Mouse (Mus musculus) liver, adult 2 months (tissue): Measurements from ENCODE around the gene Folr1. TPM values are rescaled to one million over a fixed set of nuclear protein-coding genes. Genes with fewer than 3 reads are reported as not detected.

Experiments used
- DNase-seq: peaks from one replicate; pipeline ENCODE4 v3.0.0-alpha.2; 2011; ENCODE audit warnings: low read depth, low spot score; ENCODE audit errors: extremely low read depth
- H3K27ac ChIP-seq: fragments of 200-500 bp; replicated peaks from 2 replicates; pipeline ENCODE4 v1.5.1; 2012; ENCODE audit warnings: low read depth, mild to moderate bottlenecking, control low read depth, inconsistent platforms, low read length; ENCODE audit not compliant: insufficient read depth
- H3K27me3 ChIP-seq: fragments of 200-500 bp; 2 replicates; pipeline ENCODE4 v1.6.1; 2012; ENCODE audit warnings: mild to moderate bottlenecking, moderate library complexity, low read length, inconsistent platforms; ENCODE audit not compliant: control insufficient read depth, insufficient read depth
- H3K36me3 ChIP-seq: fragments of 200-500 bp; 2 replicates; pipeline ENCODE4 v1.6.1; 2012; ENCODE audit warnings: low read length, inconsistent platforms; ENCODE audit not compliant: control insufficient read depth, insufficient read depth
- H3K4me1 ChIP-seq: fragments of 200-500 bp; 2 replicates; pipeline ENCODE4 v1.6.1; 2011; ENCODE audit warnings: low read length; ENCODE audit not compliant: control insufficient read depth, insufficient read depth
- H3K4me3 ChIP-seq: fragments of 200-500 bp; 2 replicates; pipeline ENCODE4 v1.5.1; 2011; ENCODE audit warnings: low read depth, mild to moderate bottlenecking, control low read depth, low read length, moderate library complexity; ENCODE audit not compliant: insufficient read depth
- H3K79me2 ChIP-seq: fragments of 200-500 bp; 2 replicates; pipeline ENCODE4 v1.6.1; 2012; ENCODE audit warnings: inconsistent platforms, mild to moderate bottlenecking, low read length, moderate library complexity; ENCODE audit not compliant: control insufficient read depth, insufficient read depth
- H3K9ac ChIP-seq: fragments of 200-500 bp; 2 replicates; pipeline ENCODE4 v1.6.1; 2012; ENCODE audit warnings: low read depth, mild to moderate bottlenecking, control low read depth, inconsistent platforms, low read length
- CTCF ChIP-seq: fragments of 200-500 bp; IDR thresholded peaks from 2 replicates; pipeline ENCODE4 v1.5.1; 2011; ENCODE audit warnings: low read depth, low read length, control low read depth
- POLR2A ChIP-seq: fragments of 200-500 bp; IDR thresholded peaks from 2 replicates; pipeline ENCODE4 v1.6.1; 2011; ENCODE audit warnings: low read length, control low read depth; ENCODE audit not compliant: insufficient read depth; ENCODE audit errors: extremely low read depth
- WGBS: fragments of 180-500 bp; shearing (Covaris S2); methylation state at CpG from one replicate; pipeline ENCODE4 v1.1.7; 2018; 5-methylcytosine and 5-hydroxymethylcytosine counted together
- polyA plus RNA-seq: library from polyadenylated mRNA; depleted of rRNA; stranded (reverse); fragments of >200 nt; gene quantifications from 2 replicates; pipeline ENCODE4 v1.2.3, GENCODE M21; 2012; rRNA removed
- total RNA-seq: library from RNA; depleted of rRNA; stranded (reverse); fragments of >200 nt; gene quantifications from 2 replicates; pipeline ENCODE4 v1.2.3, GENCODE M21; 2014; rRNA removed

Gene Folr1
- total RNA-seq = 0.20 TPM in 1 of 2 replicates, not detected in the other
- polyA plus RNA-seq = 0.23 TPM in 1 of 2 replicates, not detected in the other

GRCm38 (mm10) chr7:101870629-101871028 is at the start of gene Folr1:
Gene Folr1 (minus strand): TSS chr7:101870788.
- TF ChIP-seq CTCF = no peak
- no peak for TF ChIP-seq POLR2A

GRCm38 (mm10) chr7:101918071-101918470 is 47.5 kb upstream of the Folr1 start:
- Histone ChIP-seq H3K27ac (no peak overlapping the region), H3K4me1 (peaks cover 8% of the 10 kb centered on the region), H3K4me3 (no peak overlapping the region), H3K36me3 (peaks cover 5% of the 10 kb centered on the region; the same call in 1 of the 2 replicates), H3K79me2 (no peaks in the 10 kb centered on the region), H3K27me3 (no peaks in the 10 kb centered on the region), H3K9ac (no peak overlapping the region)
- WGBS = 17% methylated on average over 1 of the region's 1 CpGs
- no peak for TF ChIP-seq POLR2A
- TF ChIP-seq CTCF = peak; percentile 81
- peak; percentile 55 for DNase-seq

More at GRCm38 (mm10) chr7:101870629-101871028, at the start of gene Folr1:
- Histone ChIP-seq H3K4me1 (no peaks in the 10 kb centered on the region), H3K4me3 (peak within 1 kb of the TSS; percentile 3), H3K9ac (peak within 1 kb of the TSS; percentile 29), H3K27me3 (no peaks in the 10 kb centered on the region), H3K79me2 (no peaks in the 10 kb centered on the region), H3K36me3 (no peaks in the 10 kb centered on the region), H3K27ac (peak within 1 kb of the TSS; percentile 54)
- DNase-seq = no peak
- 61% methylated on average over 2 of the region's 2 CpGs for WGBS

DNA sequence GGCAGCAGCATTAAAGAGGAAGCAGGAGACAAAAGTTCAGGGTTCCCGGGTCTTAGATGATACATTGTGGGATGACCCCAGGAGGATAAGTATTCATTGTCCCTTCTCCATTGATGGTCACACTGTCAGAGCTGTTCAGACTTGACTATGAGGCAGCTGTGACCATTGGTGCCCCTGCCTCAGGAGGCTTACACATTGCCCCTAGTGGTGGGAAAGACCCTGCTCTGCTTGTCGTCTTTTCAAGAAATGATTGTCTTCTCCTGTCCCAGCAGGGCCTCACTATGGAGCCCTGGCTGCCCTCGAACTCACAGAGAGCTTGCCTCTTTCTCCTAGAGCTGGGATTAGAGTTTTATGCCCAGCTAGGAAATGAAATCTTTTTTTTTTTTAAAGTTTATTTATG is 41.4 kb upstream of the Folr1 start:
- Histone ChIP-seq H3K27me3 (no peaks in the 10 kb centered on the region), H3K4me1 (peaks cover 36% of the 10 kb centered on the region), H3K9ac (no peak overlapping the region), H3K4me3 (no peak overlapping the region), H3K27ac (no peak overlapping the region), H3K36me3 (peaks cover 23% of the 10 kb centered on the region), H3K79me2 (peaks cover 3% of the 10 kb centered on the region; the same call in 1 of the 2 replicates)
- TF ChIP-seq CTCF (no peak), POLR2A (no peak)
- 84% methylated on average over 3 of the region's 3 CpGs for WGBS
- DNase-seq = no peak

- Histone ChIP-seq H3K27me3 (no peaks in the 10 kb centered on the region), H3K9ac (no peak overlapping the region), H3K79me2 (peaks cover 12% of the 10 kb centered on the region; the same call in 1 of the 2 replicates), H3K27ac (peak overlapping the region; percentile 62), H3K36me3 (peaks cover 23% of the 10 kb centered on the region), H3K4me3 (no peak overlapping the region), H3K4me1 (peaks cover 34% of the 10 kb centered on the region)
- 29% methylated on average over 4 of the region's 4 CpGs for WGBS
- TF ChIP-seq POLR2A = no peak
- DNase-seq = peak; percentile 99
Measured at GRCm38 (mm10) chr7:101910138-101910537, 39.5 kb upstream of the Folr1 start.

DNA sequence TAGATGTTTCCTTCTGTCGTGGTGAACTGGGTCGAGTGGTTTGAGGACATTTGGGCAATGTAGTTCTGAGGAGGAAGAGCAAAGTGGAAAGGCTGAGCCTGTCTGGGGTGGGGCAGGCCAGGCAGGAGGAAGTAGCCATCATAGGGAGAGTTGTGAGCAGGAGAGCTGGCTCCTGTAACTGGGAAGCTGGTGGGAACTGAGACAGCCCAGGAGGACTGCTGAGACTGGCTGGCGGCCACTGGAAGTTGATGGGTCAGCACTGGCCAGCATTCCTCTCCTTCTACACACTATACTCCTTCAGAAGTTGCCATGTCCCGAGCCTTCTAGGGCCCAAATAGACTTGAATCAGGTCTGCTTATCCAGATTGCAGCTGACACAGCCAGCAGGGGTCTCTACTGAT is 37.8 kb upstream of the Folr1 start:
- DNase-seq = peak; percentile 41
- Histone ChIP-seq H3K27me3 (no peaks in the 10 kb centered on the region), H3K4me3 (no peak overlapping the region), H3K79me2 (peaks cover 12% of the 10 kb centered on the region; the same call in 1 of the 2 replicates), H3K27ac (peak overlapping the region; percentile 62), H3K4me1 (peaks cover 36% of the 10 kb centered on the region), H3K36me3 (peaks cover 17% of the 10 kb centered on the region), H3K9ac (peak overlapping the region; percentile 1; the same call in 1 of the 2 replicates)
- TF ChIP-seq CTCF = no peak
- no peak for TF ChIP-seq POLR2A
- 37% methylated on average over 4 of the region's 4 CpGs for WGBS

DNA sequence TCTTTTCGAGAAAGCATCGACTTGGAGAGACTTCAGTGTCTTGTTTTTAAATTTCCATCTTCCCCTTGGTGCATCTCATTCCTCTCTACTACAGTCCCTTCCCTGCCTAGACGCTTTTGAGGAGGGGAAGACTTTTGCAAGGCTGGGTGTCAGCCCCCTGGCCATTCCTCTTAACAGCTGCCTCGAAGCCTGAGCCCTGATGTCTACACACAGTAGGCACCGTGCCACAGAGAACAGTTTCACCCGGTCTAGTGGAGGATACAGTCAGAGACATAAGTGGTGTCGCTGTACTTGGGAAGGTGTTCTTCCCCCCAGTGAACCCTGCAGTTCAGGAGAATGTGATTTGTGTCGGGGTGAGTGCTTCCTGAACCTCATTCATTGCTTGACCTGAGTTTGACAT is 36.1 kb upstream of the Folr1 start:
- peak; percentile 45 for DNase-seq
- peak overlapping the region; percentile 94 for H3K9ac ChIP-seq
- TF ChIP-seq CTCF (no peak), POLR2A (no peak)
- H3K79me2 ChIP-seq = peaks cover 12% of the 10 kb centered on the region; the same call in 1 of the 2 replicates
- peaks cover 36% of the 10 kb centered on the region for H3K4me1 ChIP-seq
- peaks cover 4% of the 10 kb centered on the region; the same call in 1 of the 2 replicates for H3K36me3 ChIP-seq
- H3K4me3 ChIP-seq = peak overlapping the region; percentile 81
- 25% methylated on average over 8 of the region's 8 CpGs for WGBS
- H3K27ac ChIP-seq = peak overlapping the region; percentile 96
- no peaks in the 10 kb centered on the region for H3K27me3 ChIP-seq
